Mouse (Mus musculus): ENCODE results near the gene Cfap70.

The Cfap70 gene

GRCm38 (mm10) chr14:20451765-20452331, at the start of gene Cfap70:
TSS of gene Cfap70 (minus strand) at chr14:20452226.
- no peak for DNase-seq (ENCODE audit: low read depth, low spot score)

GRCm38 (mm10) chr14:20499982-20500381, 48.0 kb upstream of the Cfap70 start:
- DNase-seq (ENCODE audit: low read depth, low spot score), result no peak

GRCm38 (mm10) chr14:20496603-20497002, 44.6 kb upstream of the Cfap70 start, which contains the start of gene Mss51:
TSS of gene Mss51 (minus strand) at chr14:20496901.
- no peak for DNase-seq (ENCODE audit: low read depth, low spot score)

- DNase-seq (ENCODE audit: low read depth, low spot score), result no peak
These were observed 34.0 kb upstream of the Cfap70 start for GRCm38 (mm10) chr14:20486031-20486430.

GRCm38 (mm10) chr14:20482051-20482751, 30.2 kb upstream of the Cfap70 start:
- no peak for DNase-seq (ENCODE audit: low read depth, low spot score)

- peak; percentile 73 for DNase-seq (ENCODE audit: low read depth, low spot score)
These were observed 29.2 kb upstream of the Cfap70 start for GRCm38 (mm10) chr14:20481211-20481610.

- DNase-seq (ENCODE audit: low read depth, low spot score), result no peak
These were observed 28.2 kb upstream of the Cfap70 start for GRCm38 (mm10) chr14:20480195-20480579.

- peak; percentile 93 for DNase-seq (ENCODE audit: low read depth, low spot score)
These were observed 27.5 kb upstream of the Cfap70 start, which contains the start of gene Anxa7 for GRCm38 (mm10) chr14:20479291-20480194. TSS of gene Anxa7 (minus strand) at chr14:20480133.

- DNase-seq (ENCODE audit: low read depth, low spot score), result peak; percentile 86
These were observed 26.8 kb upstream of the Cfap70 start for GRCm38 (mm10) chr14:20478801-20479200.

- no peak for DNase-seq (ENCODE audit: low read depth, low spot score)
These were observed 26.4 kb upstream of the Cfap70 start for GRCm38 (mm10) chr14:20478385-20478784.

GRCm38 (mm10) chr14:20477261-20478025, 25.4 kb upstream of the Cfap70 start:
- DNase-seq (ENCODE audit: low read depth, low spot score), result no peak

GRCm38 (mm10) chr14:20460216-20460615, 8.2 kb upstream of the Cfap70 start:
- no peak for DNase-seq (ENCODE audit: low read depth, low spot score)

- no peak for DNase-seq (ENCODE audit: low read depth, low spot score)
These were observed 6.4 kb upstream of the Cfap70 start for GRCm38 (mm10) chr14:20458378-20458777.

- DNase-seq (ENCODE audit: low read depth, low spot score), result no peak
These were observed 903 bp upstream of the Cfap70 start for GRCm38 (mm10) chr14:20452929-20453328.

GRCm38 (mm10) chr14:20451302-20451701, 724 bp downstream of the Cfap70 start:
- DNase-seq (ENCODE audit: low read depth, low spot score), result no peak

GRCm38 (mm10) chr14:20447209-20447608, 4.8 kb downstream of the Cfap70 start:
- no peak for DNase-seq (ENCODE audit: low read depth, low spot score)

- no peak for DNase-seq (ENCODE audit: low read depth, low spot score)
These were observed 9.8 kb downstream of the Cfap70 start for GRCm38 (mm10) chr14:20442252-20442651.

GRCm38 (mm10) chr14:20436976-20437375, 15.1 kb downstream of the Cfap70 start:
- no peak for DNase-seq (ENCODE audit: low read depth, low spot score)

- no peak for DNase-seq (ENCODE audit: low read depth, low spot score)
These were observed 19.6 kb downstream of the Cfap70 start for GRCm38 (mm10) chr14:20432420-20432819.

- no peak for DNase-seq (ENCODE audit: low read depth, low spot score)
These were observed 20.3 kb downstream of the Cfap70 start for GRCm38 (mm10) chr14:20431726-20432125.

- DNase-seq (ENCODE audit: low read depth, low spot score), result no peak
These were observed 22.2 kb downstream of the Cfap70 start for GRCm38 (mm10) chr14:20429833-20430232.

Data from A20 (cell line).